Mouse (Mus musculus) liver, embryonic 12.5 days (tissue): ENCODE results near the gene Cbx6. TPM values are rescaled to one million over a fixed set of nuclear protein-coding genes. Genes with fewer than 3 reads are reported as not detected.

ENCODE experiments used
- ATAC-seq: fragments of 200-750 bp; cut with Nextera tagmentation; 2 replicates; pipeline ENCODE4 v1.8.0; 2017; ENCODE audit warnings: moderate number of reproducible peaks, mild to moderate bottlenecking, moderate library complexity
- H3K27ac ChIP-seq: fragments of 300-500 bp; sonication (generic); 2 replicates; pipeline ENCODE4 v1.5.1; 2016; ENCODE audit warnings: mild to moderate bottlenecking
- H3K27me3 ChIP-seq: fragments of 300-500 bp; sonication (generic); replicated peaks from 2 replicates; pipeline ENCODE4 v1.6.1; 2016; ENCODE audit warnings: mild to moderate bottlenecking, moderate library complexity
- H3K36me3 ChIP-seq: fragments of 300-500 bp; sonication (generic); 2 replicates; pipeline ENCODE4 v1.6.1; 2016; ENCODE audit warnings: mild to moderate bottlenecking, moderate library complexity
- H3K4me1 ChIP-seq: fragments of 300-500 bp; sonication (generic); 2 replicates; pipeline ENCODE4 v1.6.1; 2016
- H3K4me2 ChIP-seq: fragments of 300-500 bp; sonication (generic); 2 replicates; pipeline ENCODE4 v1.6.1; 2016; ENCODE audit warnings: mild to moderate bottlenecking, moderate library complexity
- H3K4me3 ChIP-seq: fragments of 300-500 bp; sonication (generic); 2 replicates; pipeline ENCODE4 v1.5.1; 2016; ENCODE audit warnings: mild to moderate bottlenecking, moderate library complexity
- H3K9ac ChIP-seq: fragments of 300-500 bp; sonication (generic); 2 replicates; pipeline ENCODE4 v1.6.1; 2016; ENCODE audit warnings: mild to moderate bottlenecking, moderate library complexity
- H3K9me3 ChIP-seq: fragments of 300-500 bp; sonication (generic); replicated peaks from 2 replicates; pipeline ENCODE4 v1.6.1; 2016; ENCODE audit warnings: mild to moderate bottlenecking, moderate library complexity
- WGBS: fragments of 180-500 bp; shearing (Covaris S2); methylation state at CpG from one replicate; pipeline ENCODE4 v1.1.7; 2016; ENCODE audit not compliant: insufficient replicate concordance; 5-methylcytosine and 5-hydroxymethylcytosine counted together
- polyA plus RNA-seq: library from polyadenylated mRNA; unstranded; fragments of >200 nt; fragmentation: Nextera tagmentation; extraction: Ambion mirVana; gene quantifications from 2 replicates; pipeline ENCODE4 v1.2.1, GENCODE M21; 2016

The Cbx6 gene
- polyA plus RNA-seq, 1 experiment from 2014 or later = 11.2 TPM

DNA sequence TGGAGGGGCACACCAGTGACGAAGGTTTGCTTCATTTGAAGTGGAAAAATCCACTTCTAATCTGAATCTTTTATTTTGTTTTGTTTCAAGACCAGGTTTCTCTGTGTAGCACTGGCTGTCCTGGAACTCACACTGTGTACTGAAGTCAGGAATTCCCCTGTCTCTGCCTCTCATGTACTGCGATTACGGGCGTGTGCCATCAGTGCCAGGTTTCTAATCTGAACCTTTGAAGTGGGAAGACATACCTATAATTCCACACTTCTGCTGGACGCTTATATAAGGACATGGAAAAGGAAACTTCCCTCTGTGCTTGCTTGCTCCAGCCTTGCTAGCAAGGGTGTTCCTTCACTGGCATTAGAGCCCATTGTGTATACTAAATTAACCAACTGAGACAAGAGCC lies 24.5 kb upstream of the Cbx6 start:
- no peak overlapping the region for H3K9ac ChIP-seq
- no peak overlapping the region for H3K27ac ChIP-seq
- no peak overlapping the region for H3K4me3 ChIP-seq
- H3K4me2 ChIP-seq = no peak overlapping the region
- 62% methylated on average over 5 of the region's 5 CpGs for WGBS
- H3K36me3 ChIP-seq = no peaks in the 10 kb centered on the region
- H3K9me3 ChIP-seq = no peaks in the 10 kb centered on the region
- no peaks in the 10 kb centered on the region for H3K4me1 ChIP-seq
- peaks cover 18% of the 10 kb centered on the region for H3K27me3 ChIP-seq
- no peak for ATAC-seq

DNA sequence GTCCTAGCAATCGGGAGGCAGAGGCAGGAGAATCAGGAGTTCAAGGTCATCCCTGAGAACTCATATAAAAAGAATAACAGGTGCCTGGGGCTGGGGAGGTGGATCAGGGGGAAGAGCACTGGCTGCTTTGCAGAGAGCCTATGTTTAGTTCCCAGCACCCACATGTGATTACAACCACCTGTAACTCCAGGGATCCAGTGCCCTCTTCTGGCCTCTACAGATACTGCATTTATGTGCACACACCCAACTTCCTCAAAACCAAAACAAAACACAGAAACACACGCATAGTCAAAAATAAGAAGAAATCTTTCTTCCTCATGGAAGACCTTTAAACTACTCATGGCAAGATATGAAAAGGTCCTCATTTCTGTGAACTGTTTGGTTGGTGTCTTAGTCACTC lies 15.7 kb upstream of the Cbx6 start:
- peaks cover 30% of the 10 kb centered on the region for H3K27me3 ChIP-seq

GRCm38 (mm10) chr15:79847100-79847499 lies 12.6 kb upstream of the Cbx6 start:
- Histone ChIP-seq H3K27ac (no peak overlapping the region), H3K4me1 (no peaks in the 10 kb centered on the region), H3K27me3 (peaks cover 32% of the 10 kb centered on the region; the same call in 1 of the 2 replicates), H3K9me3 (0 out of 2 replicates have a peak, but pooled peaks cover 6% of the 10 kb centered on the region), H3K4me3 (no peak overlapping the region), H3K36me3 (no peaks in the 10 kb centered on the region), H3K9ac (no peak overlapping the region), H3K4me2 (no peak overlapping the region)
- WGBS = 26% methylated on average over 5 of the region's 5 CpGs
- ATAC-seq = no peak

More for the DNA sequence above, 15.7 kb upstream of the Cbx6 start:
- Histone ChIP-seq H3K9me3 (0 out of 2 replicates have a peak, but pooled peaks cover 6% of the 10 kb centered on the region), H3K9ac (no peak overlapping the region), H3K4me3 (no peak overlapping the region), H3K27ac (no peak overlapping the region), H3K4me1 (no peaks in the 10 kb centered on the region), H3K4me2 (no peak overlapping the region), H3K36me3 (no peaks in the 10 kb centered on the region)
- no peak for ATAC-seq
- WGBS = 72% methylated on average over 2 of the region's 2 CpGs

DNA sequence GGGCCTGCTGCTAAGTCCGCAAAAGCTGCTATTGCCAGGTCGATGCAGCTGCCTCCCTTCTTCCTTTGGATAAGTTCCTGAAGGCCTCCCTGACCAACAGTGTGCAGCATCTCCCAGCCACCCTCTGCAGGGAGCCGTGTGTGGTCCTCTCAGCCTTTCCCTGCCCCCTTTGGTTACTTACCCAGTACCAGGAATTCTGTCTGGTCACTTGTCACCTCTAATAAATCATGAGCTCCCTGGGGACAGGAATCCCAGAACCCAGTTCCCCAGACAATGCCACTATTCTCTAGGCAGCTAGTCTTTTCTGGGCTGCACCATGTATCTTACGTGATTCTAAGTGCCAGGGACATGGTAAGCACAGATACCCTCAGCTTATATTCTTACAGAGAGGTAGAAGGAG lies 11.5 kb upstream of the Cbx6 start:
- ATAC-seq = no peak
- Histone ChIP-seq H3K36me3 (no peaks in the 10 kb centered on the region), H3K9me3 (0 out of 2 replicates have a peak, but pooled peaks cover 6% of the 10 kb centered on the region), H3K27me3 (peaks cover 37% of the 10 kb centered on the region), H3K4me3 (no peak overlapping the region), H3K27ac (no peak overlapping the region), H3K9ac (no peak overlapping the region), H3K4me1 (no peaks in the 10 kb centered on the region), H3K4me2 (no peak overlapping the region)
- WGBS = 58% methylated on average over 4 of the region's 4 CpGs

- no peaks in the 10 kb centered on the region for H3K4me1 ChIP-seq
- no peak overlapping the region for H3K9ac ChIP-seq
- no peaks in the 10 kb centered on the region for H3K36me3 ChIP-seq
- H3K4me2 ChIP-seq = no peak overlapping the region
- 56% methylated on average over 3 of the region's 3 CpGs for WGBS
- peaks cover 53% of the 10 kb centered on the region for H3K27me3 ChIP-seq
- ATAC-seq = no peak
- H3K27ac ChIP-seq = no peak overlapping the region
- H3K9me3 ChIP-seq = no peaks in the 10 kb centered on the region
- no peak overlapping the region for H3K4me3 ChIP-seq
Measured at GRCm38 (mm10) chr15:79842985-79843384, 8.5 kb upstream of the Cbx6 start.

DNA sequence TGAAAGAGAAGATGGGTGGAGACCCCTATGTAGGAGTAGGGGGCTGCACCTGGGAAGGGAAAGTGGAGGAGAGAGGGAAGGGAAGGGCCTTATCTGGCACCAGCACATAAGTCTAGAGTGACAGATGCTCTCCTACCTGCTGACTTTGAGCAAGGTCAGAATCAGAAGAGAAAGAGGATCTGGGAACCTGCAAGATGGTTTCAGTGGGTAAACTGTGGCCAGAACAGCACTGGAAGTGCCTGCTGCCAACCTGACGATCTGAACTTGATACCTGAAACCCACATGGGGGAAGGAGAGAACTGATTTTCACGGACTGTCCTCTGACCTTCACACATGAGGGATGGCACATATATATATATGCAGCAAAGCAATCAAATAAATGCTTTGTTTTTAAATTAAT lies 5.8 kb upstream of the Cbx6 start:
- WGBS = 44% methylated on average over 2 of the region's 2 CpGs
- no peaks in the 10 kb centered on the region for H3K4me1 ChIP-seq
- H3K9ac ChIP-seq = no peak overlapping the region
- no peak for ATAC-seq
- H3K9me3 ChIP-seq = no peaks in the 10 kb centered on the region
- no peak overlapping the region for H3K4me2 ChIP-seq
- no peak overlapping the region for H3K27ac ChIP-seq
- H3K27me3 ChIP-seq = peaks cover 43% of the 10 kb centered on the region
- no peaks in the 10 kb centered on the region for H3K36me3 ChIP-seq
- H3K4me3 ChIP-seq = no peak overlapping the region

GRCm38 (mm10) chr15:79834881-79835260 lies 383 bp upstream of the Cbx6 start:
- WGBS = 62% methylated on average over 9 of the region's 9 CpGs
- no peak for ATAC-seq

DNA sequence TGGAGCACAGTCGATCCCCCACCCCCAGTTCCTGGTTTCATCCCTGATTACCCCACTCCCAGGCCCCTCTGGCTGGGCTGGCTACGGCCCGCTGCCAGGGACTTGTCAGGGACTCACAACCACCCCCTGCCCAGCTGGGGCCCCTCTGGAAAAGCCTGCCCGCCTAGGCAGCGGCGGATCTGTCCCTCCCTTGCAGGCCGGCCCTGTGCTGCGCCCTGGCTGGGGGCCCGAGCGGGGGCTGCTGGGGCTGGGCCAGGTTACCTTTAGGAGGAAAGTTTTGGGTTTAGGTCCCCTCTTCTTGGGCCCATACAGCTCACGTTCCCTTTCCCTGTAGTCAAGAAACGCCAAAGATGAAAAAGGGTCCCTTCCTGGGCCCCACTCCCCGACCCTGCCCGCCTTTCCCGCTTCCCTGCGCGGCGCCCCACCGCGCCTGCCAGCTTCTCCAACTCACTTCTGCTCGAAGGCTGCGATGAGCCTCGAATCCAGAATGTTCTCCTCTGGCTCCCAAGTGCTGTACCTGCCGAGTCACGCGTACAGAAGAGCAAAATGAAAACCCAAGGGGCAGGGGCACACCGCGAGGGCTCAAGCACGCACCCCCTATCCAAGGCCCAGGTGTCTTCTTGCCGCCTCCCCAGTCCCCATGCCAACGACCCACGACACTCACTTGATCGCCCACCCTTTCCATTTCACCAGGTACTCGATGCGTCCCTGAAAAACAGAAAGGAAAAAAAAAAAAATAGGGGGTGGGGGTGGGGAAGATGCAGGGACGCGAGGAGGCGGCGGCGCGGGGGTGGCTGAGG lies 1.0 kb downstream of the Cbx6 start:
- ATAC-seq = peak; percentile 42; the same call in 1 of the 2 replicates
- H3K27ac ChIP-seq = peak overlapping the region; percentile 52
- peak overlapping the region; percentile 83 for H3K9ac ChIP-seq
- peak overlapping the region; percentile 86 for H3K4me2 ChIP-seq
- WGBS = under 1% methylated on average over 39 of the region's 41 CpGs
- H3K27me3 ChIP-seq = peaks cover 23% of the 10 kb centered on the region
- no peaks in the 10 kb centered on the region for H3K9me3 ChIP-seq
- peak overlapping the region; percentile 73 for H3K4me3 ChIP-seq
- H3K36me3 ChIP-seq = peaks cover 13% of the 10 kb centered on the region
- H3K4me1 ChIP-seq = peaks cover 33% of the 10 kb centered on the region

More at GRCm38 (mm10) chr15:79834881-79835260, 383 bp upstream of the Cbx6 start:
- no peak overlapping the region for H3K27ac ChIP-seq
- no peaks in the 10 kb centered on the region for H3K9me3 ChIP-seq
- no peak overlapping the region for H3K9ac ChIP-seq
- H3K36me3 ChIP-seq = peaks cover 7% of the 10 kb centered on the region; the same call in 1 of the 2 replicates
- H3K4me2 ChIP-seq = peak overlapping the region; percentile 86
- peaks cover 31% of the 10 kb centered on the region for H3K27me3 ChIP-seq
- H3K4me1 ChIP-seq = peaks cover 33% of the 10 kb centered on the region
- H3K4me3 ChIP-seq = peak overlapping the region; percentile 73; the same call in 1 of the 2 replicates

DNA sequence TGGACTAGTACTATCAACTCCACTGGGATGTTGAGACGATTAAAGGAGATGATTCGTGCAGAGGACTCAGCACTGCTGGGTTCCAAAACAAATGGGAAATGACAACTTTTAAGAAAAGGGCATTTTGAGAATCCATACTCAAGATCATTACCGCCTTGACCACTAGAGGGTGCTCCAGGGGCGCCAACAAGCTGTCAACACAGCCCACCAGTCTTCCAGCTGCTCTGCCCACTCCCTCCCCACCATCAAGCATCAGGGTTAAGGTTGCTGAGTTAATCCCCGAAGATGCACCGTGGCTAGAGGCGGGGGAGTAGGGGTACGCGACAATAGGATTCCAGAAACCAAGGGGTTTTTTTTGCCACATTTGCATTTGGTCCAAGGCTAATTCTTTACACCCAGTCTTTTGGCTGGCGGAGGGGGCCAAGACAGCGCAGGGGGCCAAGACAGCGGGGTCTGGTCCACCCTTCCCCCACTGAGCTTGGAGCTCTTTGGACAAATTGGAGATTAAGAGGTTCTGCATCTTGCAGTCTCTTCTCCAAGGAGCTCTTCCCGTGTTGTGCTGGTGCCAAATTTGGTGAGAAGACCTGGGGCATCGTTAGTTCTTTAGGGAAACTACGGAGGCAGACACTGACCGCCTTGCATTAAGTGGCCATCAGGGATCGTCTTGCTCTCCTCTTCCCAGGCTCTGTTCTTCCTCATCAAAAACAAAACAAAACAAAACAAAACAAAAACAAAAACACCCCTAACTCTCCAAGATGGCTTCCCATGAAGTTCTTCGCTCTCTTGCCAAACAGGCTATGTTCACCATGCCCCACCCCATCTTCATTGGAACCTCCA lies 2.2 kb downstream of the Cbx6 start:
- ATAC-seq = no peak
- H3K4me1 ChIP-seq = peaks cover 40% of the 10 kb centered on the region
- H3K27me3 ChIP-seq = peaks cover 12% of the 10 kb centered on the region
- peak overlapping the region; percentile 52 for H3K27ac ChIP-seq
- H3K4me3 ChIP-seq = peak overlapping the region; percentile 73
- peak overlapping the region; percentile 83; the same call in 1 of the 2 replicates for H3K9ac ChIP-seq
- no peaks in the 10 kb centered on the region for H3K9me3 ChIP-seq
- H3K4me2 ChIP-seq = peak overlapping the region; percentile 86
- 38% methylated on average over 18 of the region's 18 CpGs for WGBS
- peaks cover 25% of the 10 kb centered on the region for H3K36me3 ChIP-seq

DNA sequence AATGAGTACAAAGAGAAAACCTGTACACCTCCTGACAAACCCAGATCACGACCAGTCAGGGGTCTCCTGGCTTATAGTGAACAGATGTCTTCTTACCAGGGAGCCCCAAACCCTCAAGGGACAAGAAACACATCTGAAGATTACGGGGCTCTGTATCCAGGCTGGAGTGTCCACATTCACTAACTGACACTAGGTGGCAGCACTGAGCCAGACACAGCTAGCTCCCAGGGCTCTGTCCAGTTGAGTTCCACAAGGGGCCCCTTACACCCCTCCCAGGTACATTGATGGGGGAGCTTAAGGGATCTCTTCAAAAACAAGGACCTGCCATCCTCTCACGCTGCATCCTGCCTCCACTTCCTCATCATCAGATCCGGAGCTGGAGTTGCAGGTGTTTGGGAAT lies 4.1 kb downstream of the Cbx6 start:
- no peak overlapping the region for H3K4me3 ChIP-seq
- H3K27me3 ChIP-seq = peaks cover 5% of the 10 kb centered on the region
- H3K4me2 ChIP-seq = no peak overlapping the region
- H3K36me3 ChIP-seq = peaks cover 35% of the 10 kb centered on the region
- no peak for ATAC-seq
- H3K4me1 ChIP-seq = peaks cover 40% of the 10 kb centered on the region
- H3K27ac ChIP-seq = no peak overlapping the region
- H3K9ac ChIP-seq = no peak overlapping the region
- no peaks in the 10 kb centered on the region for H3K9me3 ChIP-seq
- 12% methylated on average over 4 of the region's 4 CpGs for WGBS

DNA sequence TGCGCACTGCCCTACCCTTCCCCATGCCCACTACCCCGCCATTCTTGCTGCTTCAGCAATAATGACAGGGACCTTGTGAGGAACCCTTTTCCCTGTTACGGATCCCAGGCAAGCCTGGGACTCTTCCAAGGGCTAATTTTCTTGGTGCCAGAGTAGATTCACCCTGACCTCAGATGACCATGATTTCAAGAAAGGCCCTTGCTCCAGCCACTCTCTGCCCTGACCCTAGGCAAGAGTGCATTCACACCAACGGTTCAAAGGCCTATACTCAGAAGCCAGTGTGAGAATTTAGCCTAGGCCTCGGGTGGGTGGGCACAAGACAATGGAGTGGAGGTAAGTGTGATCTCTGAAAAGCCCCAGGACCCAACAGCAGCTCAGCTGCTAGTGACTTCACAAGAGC lies 5.1 kb downstream of the Cbx6 start:
- H3K4me3 ChIP-seq = no peak overlapping the region
- peaks cover 35% of the 10 kb centered on the region for H3K36me3 ChIP-seq
- H3K9ac ChIP-seq = no peak overlapping the region
- H3K27me3 ChIP-seq = no peaks in the 10 kb centered on the region; the same call in none of the 2 replicates
- 72% methylated on average over 5 of the region's 5 CpGs for WGBS
- ATAC-seq = no peak
- no peak overlapping the region for H3K4me2 ChIP-seq
- no peak overlapping the region for H3K27ac ChIP-seq
- H3K4me1 ChIP-seq = peaks cover 41% of the 10 kb centered on the region
- H3K9me3 ChIP-seq = no peaks in the 10 kb centered on the region
